Mouse (Mus musculus) urinary bladder, postnatal 4 days (tissue): ENCODE results near the gene Strn.

Experiments
- DNase-seq, 2 experiments: peaks; one replicate each; pipeline ENCODE4 v3.0.0; 2021 to 2022; ENCODE audit warnings: low spot score in 2 of 2

Gene Strn

GRCm38 (mm10) chr17:78618164-78618693 lies 118.8 kb downstream of the Strn start:
- peak in 1 of 2 experiments; percentile 23 for DNase-seq

GRCm38 (mm10) chr17:78615096-78615495 lies 121.9 kb downstream of the Strn start:
- no peak for DNase-seq

DNA sequence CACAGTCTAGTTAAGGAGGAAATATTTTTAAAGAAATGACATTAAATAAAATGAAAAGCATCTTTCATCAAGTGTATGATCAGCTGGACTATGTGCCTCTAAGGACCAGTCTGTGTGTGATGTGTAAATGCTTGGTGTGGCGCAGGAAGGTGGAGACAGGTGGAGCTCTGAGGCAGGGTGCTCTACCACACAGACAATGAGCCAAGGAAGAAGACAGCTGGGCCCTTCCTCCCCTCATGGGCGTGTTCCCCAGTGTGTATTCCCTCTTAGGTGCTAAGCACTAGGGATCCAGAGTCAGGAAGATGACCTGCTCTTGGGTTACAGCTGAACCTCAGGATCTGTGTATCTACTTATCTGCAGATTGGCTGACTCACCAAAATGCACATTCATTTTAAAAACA lies 122.5 kb downstream of the Strn start:
- DNase-seq = no peak

DNA sequence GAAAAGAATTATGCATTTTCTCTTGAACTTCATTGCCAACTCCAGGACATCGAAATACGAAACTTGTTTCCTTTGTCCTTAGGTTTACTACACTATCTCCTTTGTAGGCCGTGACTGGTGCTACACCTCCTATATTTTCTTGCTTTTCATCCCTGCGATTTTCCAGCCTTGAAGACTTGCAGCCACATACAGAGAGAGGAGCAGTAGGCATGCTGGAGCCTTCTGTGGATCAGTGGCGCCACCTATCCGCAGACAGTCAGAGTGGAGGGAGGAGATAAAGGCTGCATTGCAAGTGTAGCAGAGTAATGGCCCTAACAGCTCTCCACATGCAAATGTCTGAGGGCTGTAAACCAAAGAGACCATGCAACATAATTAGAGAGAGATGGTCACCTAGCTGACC lies 125.9 kb downstream of the Strn start:
- no peak for DNase-seq

DNA sequence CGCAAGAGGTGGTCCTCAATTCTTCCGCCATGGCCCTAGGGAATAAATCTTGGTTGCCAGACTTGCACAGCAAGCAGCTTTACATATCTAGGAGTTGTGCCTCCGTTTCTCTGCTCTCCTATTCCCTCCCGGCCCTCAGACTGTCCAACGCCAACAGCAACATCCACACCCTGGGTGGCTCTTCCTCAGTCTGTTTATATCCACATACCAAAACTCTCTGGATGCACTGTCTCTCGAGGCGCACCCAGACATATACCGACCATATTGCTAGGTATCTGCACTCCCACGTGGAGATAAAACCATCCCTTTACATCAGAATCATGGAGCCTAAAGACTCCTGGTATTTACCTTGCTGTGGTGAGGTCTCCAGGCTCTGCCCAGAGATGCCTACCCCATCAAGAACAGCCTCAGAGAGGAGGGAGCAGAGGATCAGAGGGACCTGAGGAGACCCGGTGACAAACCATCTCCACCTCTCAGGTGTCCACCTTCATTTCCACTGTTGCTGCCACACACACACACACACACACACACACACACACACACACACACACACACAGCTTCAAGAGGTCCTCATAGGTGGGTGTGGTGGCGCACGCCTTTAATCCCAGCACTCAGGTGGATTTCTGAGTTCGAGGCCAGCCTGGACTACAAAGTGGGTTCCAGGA lies 127.7 kb downstream of the Strn start:
- DNase-seq = peak in 1 of 2 experiments; percentile 20

DNA sequence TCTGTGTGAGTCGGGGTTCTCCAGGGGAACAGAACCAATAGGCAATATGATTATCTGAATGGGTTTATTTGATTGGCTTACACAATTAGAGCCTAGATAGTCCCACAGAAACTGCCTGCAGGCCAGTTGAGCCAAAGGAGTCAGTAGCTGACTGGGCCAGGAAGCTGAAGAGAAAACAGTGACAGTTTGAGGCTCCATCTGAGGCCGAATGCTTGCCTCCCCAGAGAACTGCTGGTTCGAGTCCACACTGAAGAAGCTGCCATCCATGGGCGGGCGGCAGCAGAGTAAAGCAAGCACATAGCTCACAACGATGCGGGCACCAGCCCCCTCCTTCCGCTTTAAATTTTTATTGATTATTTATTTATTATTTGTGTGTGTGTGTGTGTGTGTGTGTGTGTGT lies 128.3 kb downstream of the Strn start:
- peak in 1 of 2 experiments; percentile 52 for DNase-seq

- peak in 1 of 2 experiments; percentile 29 for DNase-seq
Observed at GRCm38 (mm10) chr17:78608135-78608670, 128.8 kb downstream of the Strn start.

DNA sequence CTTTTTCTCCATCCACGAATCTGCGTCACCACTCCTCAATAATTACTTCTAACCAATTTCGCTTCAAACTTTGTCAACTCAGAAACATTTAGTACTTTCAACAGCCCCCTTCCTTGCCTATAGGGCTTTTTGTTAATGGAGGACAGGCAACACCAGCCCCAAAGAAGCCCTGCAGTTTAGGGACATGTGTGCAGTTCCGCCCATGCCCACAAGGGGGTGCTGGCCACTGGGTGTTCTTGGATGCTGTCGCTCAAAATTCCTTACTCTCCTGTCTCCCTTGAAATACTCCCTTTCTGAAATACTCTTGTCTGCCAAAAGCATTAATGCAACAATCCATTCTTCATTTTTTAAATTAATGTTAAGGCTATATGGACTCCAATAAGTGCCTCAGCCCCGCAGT lies 132.6 kb downstream of the Strn start:
- DNase-seq = peak; percentile 43 to 75

DNA sequence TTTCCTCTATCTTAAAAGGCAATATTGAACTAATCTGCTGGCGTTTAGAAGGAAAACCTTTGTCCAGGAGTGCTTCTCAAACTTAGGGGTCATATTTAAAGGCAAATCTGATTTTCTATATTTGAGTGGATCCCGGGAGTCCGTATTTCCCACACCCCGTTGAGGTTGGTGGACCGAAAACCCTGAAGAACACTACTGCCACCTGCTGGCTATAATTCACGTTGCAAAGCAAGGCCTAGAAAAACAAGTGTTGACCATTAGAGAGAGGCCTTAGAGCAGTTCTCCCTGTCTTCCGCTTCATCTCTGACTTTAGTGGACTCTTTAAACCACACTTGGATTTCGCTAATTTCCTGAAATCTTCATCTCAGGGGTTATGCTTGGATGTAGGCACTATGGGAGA lies 133.1 kb downstream of the Strn start:
- peak; percentile 60 to 75 for DNase-seq

DNA sequence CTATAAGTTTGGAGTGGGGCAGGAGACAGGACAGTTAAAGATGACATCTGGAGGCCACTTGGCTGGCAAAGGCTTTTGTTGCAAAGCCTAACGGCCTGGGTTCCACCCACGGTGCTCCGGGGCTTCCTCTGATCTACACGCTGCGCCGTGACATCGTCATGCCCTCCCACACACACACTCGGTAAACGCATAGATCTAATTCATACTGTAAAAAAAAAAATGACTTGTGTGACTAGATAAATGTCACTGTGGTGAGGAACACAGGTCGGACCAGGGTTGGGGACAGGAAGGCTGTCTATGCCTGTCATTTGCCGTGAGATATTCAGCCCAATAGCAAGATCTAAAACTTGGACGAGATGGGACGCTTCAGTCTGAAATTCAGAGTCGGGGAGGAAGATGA lies 134.7 kb downstream of the Strn start:
- DNase-seq = no peak

DNA sequence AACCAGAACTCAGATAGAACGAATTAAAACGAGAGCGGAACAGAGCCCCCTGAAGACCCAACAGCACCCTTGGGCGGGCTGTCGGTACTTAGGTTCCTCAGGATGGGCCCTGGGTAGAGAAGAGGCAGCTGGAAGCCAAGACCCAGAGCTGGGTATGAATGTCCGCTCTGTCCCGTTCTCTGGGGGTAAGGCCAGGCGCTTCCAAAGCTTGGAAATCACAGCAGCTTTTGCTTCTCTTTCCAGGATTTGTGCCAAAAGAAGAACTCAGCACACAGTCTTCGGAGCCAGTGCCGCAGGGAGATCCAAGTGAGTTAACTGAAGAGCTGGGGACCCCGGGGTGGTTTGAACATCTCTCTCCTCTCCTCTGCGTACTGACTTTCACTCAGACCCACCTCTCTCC lies 135.4 kb downstream of the Strn start:
- DNase-seq = no peak

- DNase-seq = no peak
Observed at GRCm38 (mm10) chr17:78601042-78601441, 136.0 kb downstream of the Strn start.
